Mouse (Mus musculus) kidney, adult 8-10 months (tissue): ENCODE results near the gene Fanca.
A peak's percentile ranks its signal among the peaks of the same experiment; 100 is the strongest.
"Not testable (repeated sequence)": the region's sequence is repeated elsewhere in the genome, so short reads cannot be mapped to it uniquely, and the experiment has no call there.

Experiments
- DNase-seq, 2 experiments: peaks; one replicate each; pipeline ENCODE4 v3.0.0; 2022

Fanca gene

GRCm38 (mm10) chr8:123230326-123230725, 88.0 kb downstream of the Fanca start:
- not testable (repeated sequence) for DNase-seq

GRCm38 (mm10) chr8:123228416-123228815, 90.0 kb downstream of the Fanca start:
- no peak for DNase-seq

- peak; percentile 90 to 94 for DNase-seq
Measured at GRCm38 (mm10) chr8:123224278-123225266, 93.8 kb downstream of the Fanca start, which contains the start of gene Cdk10. Gene Cdk10 (plus strand): TSS chr8:123224842.

- no peak for DNase-seq
Measured at GRCm38 (mm10) chr8:123220917-123221316, 97.5 kb downstream of the Fanca start.
